13 mouse cellular contexts compared by ENCODE assay signal in genomic region chr17:25967652-25968051, GRCm38 (mm10). TPM values are rescaled to one million over a fixed set of nuclear protein-coding genes. Genes with fewer than 3 reads are reported as not detected.
DNase-seq lines count a peak whose midpoint lies in the region; ATAC-seq and TF ChIP-seq lines count a peak whose summit lies in the region.
"Had no signal": no experiment of that assay in that cellular context is flagged by ENCODE, and none has a peak within 500 bp of the region (broad histone marks: within the 10 kb centered on the region; RNA-seq: fewer than 3 reads in every experiment).

No protein-coding gene starts in this region.

- H3K4me2 ChIP-seq in liver, embryonic 11.5 days: no peak overlapping the region
- no peak overlapping the region for H3K4me2 ChIP-seq in liver, embryonic 14.5 days (ENCODE audit: low read depth)
- H3K4me2 ChIP-seq in forebrain, postnatal 0 days (ENCODE audit: low read depth): no peak overlapping the region

- ATAC-seq in liver, embryonic 11.5 days (replicated peaks; ENCODE audit: low FRiP score): no peak
- no peak for ATAC-seq in liver, embryonic 14.5 days (ENCODE audit: insufficient read depth)
- ATAC-seq in forebrain, postnatal 0 days: no peak
- ATAC-seq: Patski had no signal

- H3K36me3 ChIP-seq in liver, adult 2 months (ENCODE audit: control insufficient read depth, insufficient read depth, low read length): no peaks in the 10 kb centered on the region
- H3K36me3 ChIP-seq in liver, embryonic 11.5 days (ENCODE audit: control insufficient read depth, insufficient read depth, low read length): peaks cover 7% of the 10 kb centered on the region
- peaks cover 10% of the 10 kb centered on the region; the same call in 1 of the 2 replicates for H3K36me3 ChIP-seq in liver, embryonic 14.5 days (replicated peaks; ENCODE audit: control insufficient read depth, insufficient read depth, low read depth)
- H3K36me3 ChIP-seq in forebrain, postnatal 0 days (ENCODE audit: insufficient read depth): peaks cover 18% of the 10 kb centered on the region

- peaks cover 4% of the 10 kb centered on the region for H3K4me1 ChIP-seq in liver, adult 2 months (ENCODE audit: control insufficient read depth, insufficient read depth, low read length)
- peaks cover 10% of the 10 kb centered on the region for H3K4me1 ChIP-seq in liver, embryonic 11.5 days (replicated peaks; ENCODE audit: control insufficient read depth, insufficient read depth, low read length)
- peaks cover 22 to 23% of the 10 kb centered on the region in 2 experiments for H3K4me1 ChIP-seq in liver, embryonic 14.5 days (replicated peaks; ENCODE audit: control insufficient read depth in 2 of 2, insufficient read depth in 2 of 2, low read length in 1 of 2)
- no peaks in the 10 kb centered on the region for H3K4me1 ChIP-seq in forebrain, postnatal 0 days (ENCODE audit: insufficient read depth)
- H3K4me1 ChIP-seq: forebrain, embryonic 10.5 days had no signal

- intact Hi-C loops in heart, postnatal 36 days (cut with DNase I): no loop called here

- 22% methylated on average over 3 of the region's 3 CpGs for WGBS in liver, adult 2 months
- 69% methylated on average over 3 of the region's 3 CpGs for WGBS in liver, embryonic 11.5 days
- WGBS in liver, embryonic 14.5 days (ENCODE audit: insufficient replicate concordance): 50% methylated on average over 3 of the region's 3 CpGs
- WGBS in forebrain, postnatal 0 days: 54% methylated on average over 3 of the region's 3 CpGs

- no peak for TF ChIP-seq CTCF in liver, adult 2 months (IDR thresholded peaks at IDR 0.05; ENCODE audit: low read depth, low read length)
- no peak for TF ChIP-seq CTCF in liver, embryonic 14.5 days (IDR thresholded peaks at IDR 0.05; ENCODE audit: low read depth)
- TF ChIP-seq CTCF in forebrain, postnatal 0 days (IDR thresholded peaks at IDR 0.05; ENCODE audit: low read depth): no peak

- peaks cover 6% of the 10 kb centered on the region for H3K79me2 ChIP-seq in liver, adult 2 months (ENCODE audit: control insufficient read depth, insufficient read depth, low read length)

- no peaks in the 10 kb centered on the region for H3K9me3 ChIP-seq in liver, embryonic 11.5 days (ENCODE audit: control insufficient read depth, low read length)
- H3K9me3 ChIP-seq in liver, embryonic 14.5 days (ENCODE audit: control insufficient read depth, low read length): no peaks in the 10 kb centered on the region
- H3K9me3 ChIP-seq in forebrain, postnatal 0 days (ENCODE audit: low read length): no peaks in the 10 kb centered on the region
- H3K9me3 ChIP-seq: forebrain, embryonic 10.5 days had no signal

- no peak overlapping the region for H3K9ac ChIP-seq in liver, adult 2 months (ENCODE audit: low read depth, low read length)
- H3K9ac ChIP-seq in liver, embryonic 11.5 days (ENCODE audit: low read depth, low read length): no peak overlapping the region
- 0 out of 2 replicates have a peak overlapping the region, but pooled peaks have one; percentile 16 for H3K9ac ChIP-seq in liver, embryonic 14.5 days (replicated peaks)
- no peak overlapping the region for H3K9ac ChIP-seq in forebrain, postnatal 0 days

- H3K4me3 ChIP-seq in liver, adult 2 months (ENCODE audit: insufficient read depth, low read depth, low read length): no peak overlapping the region
- H3K4me3 ChIP-seq in liver, embryonic 11.5 days (ENCODE audit: low read depth, low read length): no peak overlapping the region
- no peak overlapping the region for H3K4me3 ChIP-seq in liver, embryonic 14.5 days (ENCODE audit: insufficient read depth in 1 of 2, low read depth in 2 of 2, low read length in 2 of 2)
- H3K4me3 ChIP-seq in forebrain, postnatal 0 days (ENCODE audit: low read depth, low read length): no peak overlapping the region
- H3K4me3 ChIP-seq: forebrain, embryonic 10.5 days had no signal

- TF ChIP-seq POLR2A in liver, adult 2 months (IDR thresholded peaks at IDR 0.05; ENCODE audit: extremely low read depth, insufficient read depth, low read length): no peak

- TF ChIP-seq EP300 in liver, embryonic 14.5 days (IDR thresholded peaks at IDR 0.05; ENCODE audit: low read depth): no peak

- no peaks in the 10 kb centered on the region for H3K27me3 ChIP-seq in liver, adult 2 months (ENCODE audit: control insufficient read depth, insufficient read depth, low read length)
- no peaks in the 10 kb centered on the region for H3K27me3 ChIP-seq in liver, embryonic 11.5 days (replicated peaks; ENCODE audit: control insufficient read depth, insufficient read depth, low read length)
- H3K27me3 ChIP-seq in liver, embryonic 14.5 days (ENCODE audit: control insufficient read depth, insufficient read depth, low read length): no peaks in the 10 kb centered on the region
- H3K27me3 ChIP-seq in forebrain, postnatal 0 days (ENCODE audit: insufficient read depth, low read length): no peaks in the 10 kb centered on the region
- H3K27me3 ChIP-seq: Patski had no signal

- peak; percentile 46 to 47 for DNase-seq in heart, adult 18-20 months
- DNase-seq in heart, postnatal 36 days: no peak
- DNase-seq in liver, adult 2 months (ENCODE audit: extremely low read depth, low read depth, low spot score): peak; percentile 61
- DNase-seq in liver, embryonic 11.5 days (ENCODE audit: low spot score): no peak
- peak; percentile 66 to 73 for DNase-seq in cerebellum, postnatal 10 days
- DNase-seq in liver, embryonic 14.5 days (ENCODE audit: low read depth in 3 of 3, low spot score in 3 of 3): no peak
- no peak for DNase-seq in adrenal gland, adult 18-20 months (ENCODE audit: low spot score in 2 of 2)
- no peak for DNase-seq in forebrain, postnatal 0 days
- DNase-seq: gastrocnemius, postnatal 10 days; thymus, postnatal 25 days had no signal

- no peak overlapping the region for H3K27ac ChIP-seq in liver, adult 2 months (replicated peaks; ENCODE audit: insufficient read depth, low read depth, low read length)
- no peak overlapping the region for H3K27ac ChIP-seq in liver, embryonic 11.5 days (ENCODE audit: low read depth, low read length)
- H3K27ac ChIP-seq in liver, embryonic 14.5 days: peak overlapping the region; percentile 38
- H3K27ac ChIP-seq in forebrain, postnatal 0 days (ENCODE audit: low read depth, low read length): no peak overlapping the region
- H3K27ac ChIP-seq: forebrain, embryonic 10.5 days had no signal

RNA-seq across cellular contexts. Expression of gene A930017K11Rik, which starts 15.3 kb away (rescaled TPM):
- under 1 TPM; 0.32 to 0.57 TPM for total RNA-seq in heart, adult 18-20 months (2021)
- under 1 TPM; 0.19 to 0.33 TPM for total RNA-seq in heart, postnatal 36 days (2021)
- total RNA-seq in liver, adult 2 months (2014; rRNA removed): not detected in 2 replicates
- polyA plus RNA-seq in liver, adult 2 months (2012; rRNA removed): not detected in 2 replicates
- 0.68 and 0.85 TPM in 2 replicates for polyA plus RNA-seq in liver, embryonic 11.5 days (2014; fragmentation: Nextera tagmentation; extraction: Ambion mirVana)
- 0.16 and 0.24 TPM in 2 replicates for polyA plus RNA-seq in liver, embryonic 14.5 days (2012; rRNA removed)
- polyA plus RNA-seq in liver, embryonic 14.5 days (2014; fragmentation: Nextera tagmentation; extraction: Ambion mirVana): 0.13 and 0.37 TPM in 2 replicates
- total RNA-seq in adrenal gland, adult 18-20 months (2021): not detected
- 0.10 TPM in 1 of 2 replicates, not detected in the other for total RNA-seq in forebrain, postnatal 0 days (2014; rRNA removed)
- 0.07 TPM in 1 of 2 replicates, not detected in the other for polyA plus RNA-seq in forebrain, postnatal 0 days (2015; fragmentation: Nextera tagmentation; extraction: Ambion mirVana)
- total RNA-seq: gastrocnemius, postnatal 10 days had no signal

RNA-seq across cellular contexts. Expression of gene Capn15, which starts 17.9 kb away (rescaled TPM):
- 1 to 10 TPM; 6.1 to 8.5 TPM for total RNA-seq in heart, adult 18-20 months (2021)
- 1 to 10 TPM; 7.2 TPM for total RNA-seq in heart, postnatal 36 days (2021)
- 1.8 and 3.0 TPM in 2 replicates for total RNA-seq in liver, adult 2 months (2014; rRNA removed)
- polyA plus RNA-seq in liver, adult 2 months (2012; rRNA removed): 16.8 and 23.3 TPM in 2 replicates
- polyA plus RNA-seq in liver, embryonic 11.5 days (2014; fragmentation: Nextera tagmentation; extraction: Ambion mirVana): 23.0 and 27.4 TPM in 2 replicates
- 7.7 and 9.0 TPM in 2 replicates for polyA plus RNA-seq in liver, embryonic 14.5 days (2012; rRNA removed)
- 8.3 and 11.8 TPM in 2 replicates for polyA plus RNA-seq in liver, embryonic 14.5 days (2014; fragmentation: Nextera tagmentation; extraction: Ambion mirVana)
- 10 to 100 TPM; 22.6 to 24.4 TPM for total RNA-seq in adrenal gland, adult 18-20 months (2021)
- total RNA-seq in forebrain, postnatal 0 days (2014; rRNA removed): 24.7 and 24.9 TPM in 2 replicates
- 11.4 and 15.2 TPM in 2 replicates for polyA plus RNA-seq in forebrain, postnatal 0 days (2015; fragmentation: Nextera tagmentation; extraction: Ambion mirVana)

RNA-seq across cellular contexts. Expression of gene Nhlrc4, which starts 22.9 kb away (rescaled TPM):
- under 1 TPM in 1 of 2 experiments, not detected in 1; 0.21 TPM for total RNA-seq in heart, adult 18-20 months (2021)
- total RNA-seq in heart, postnatal 36 days (2021): under 1 TPM in 1 of 2 experiments, not detected in 1; 0.19 TPM
- total RNA-seq in liver, adult 2 months (2014; rRNA removed): 1.2 TPM in 1 of 2 replicates, not detected in the other
- 0.04 TPM in 1 of 2 replicates, not detected in the other for polyA plus RNA-seq in liver, adult 2 months (2012; rRNA removed)
- polyA plus RNA-seq in liver, embryonic 11.5 days (2014; fragmentation: Nextera tagmentation; extraction: Ambion mirVana): 0.85 and 1.4 TPM in 2 replicates
- polyA plus RNA-seq in liver, embryonic 14.5 days (2012; rRNA removed): 4.3 and 8.9 TPM in 2 replicates
- polyA plus RNA-seq in liver, embryonic 14.5 days (2014; fragmentation: Nextera tagmentation; extraction: Ambion mirVana): 1.9 and 4.6 TPM in 2 replicates
- total RNA-seq in adrenal gland, adult 18-20 months (2021): not detected
- not detected in 2 replicates for total RNA-seq in forebrain, postnatal 0 days (2014; rRNA removed)
- polyA plus RNA-seq in forebrain, postnatal 0 days (2015; fragmentation: Nextera tagmentation; extraction: Ambion mirVana): 0.44 TPM in 1 of 2 replicates, not detected in the other
- total RNA-seq: gastrocnemius, postnatal 10 days; megakaryocyte-erythroid progenitor cell, adult 5-6 weeks had no signal

RNA-seq across cellular contexts. Expression of gene Pigq, which starts 22.9 kb away (rescaled TPM):
- 10 to 100 TPM; 37.8 to 43.4 TPM for total RNA-seq in heart, adult 18-20 months (2021)
- 10 to 100 TPM; 45.6 to 48.2 TPM for total RNA-seq in heart, postnatal 36 days (2021)
- total RNA-seq in liver, adult 2 months (2014; rRNA removed): 11.5 and 16.0 TPM in 2 replicates
- polyA plus RNA-seq in liver, adult 2 months (2012; rRNA removed): 51.6 and 52.5 TPM in 2 replicates
- polyA plus RNA-seq in liver, embryonic 11.5 days (2014; fragmentation: Nextera tagmentation; extraction: Ambion mirVana): 137 and 139 TPM in 2 replicates
- polyA plus RNA-seq in liver, embryonic 14.5 days (2012; rRNA removed): 270 and 414 TPM in 2 replicates
- 170 and 186 TPM in 2 replicates for polyA plus RNA-seq in liver, embryonic 14.5 days (2014; fragmentation: Nextera tagmentation; extraction: Ambion mirVana)
- total RNA-seq in adrenal gland, adult 18-20 months (2021): 100 to 1,000 TPM; 110 to 111 TPM
- 42.2 and 50.6 TPM in 2 replicates for total RNA-seq in forebrain, postnatal 0 days (2014; rRNA removed)
- polyA plus RNA-seq in forebrain, postnatal 0 days (2015; fragmentation: Nextera tagmentation; extraction: Ambion mirVana): 58.1 and 63.7 TPM in 2 replicates

RNA-seq across cellular contexts. Expression of gene Rab40c, which starts 48.1 kb away (rescaled TPM):
- total RNA-seq in heart, adult 18-20 months (2021): 10 to 100 TPM; 14.5 to 15.3 TPM
- total RNA-seq in heart, postnatal 36 days (2021): 10 to 100 TPM; 18.4 to 21.2 TPM
- 6.1 and 7.2 TPM in 2 replicates for total RNA-seq in liver, adult 2 months (2014; rRNA removed)
- polyA plus RNA-seq in liver, adult 2 months (2012; rRNA removed): 22.8 and 24.1 TPM in 2 replicates
- 9.9 and 10.7 TPM in 2 replicates for polyA plus RNA-seq in liver, embryonic 11.5 days (2014; fragmentation: Nextera tagmentation; extraction: Ambion mirVana)
- polyA plus RNA-seq in liver, embryonic 14.5 days (2012; rRNA removed): 6.4 and 7.8 TPM in 2 replicates
- 3.4 and 3.8 TPM in 2 replicates for polyA plus RNA-seq in liver, embryonic 14.5 days (2014; fragmentation: Nextera tagmentation; extraction: Ambion mirVana)
- 10 to 100 TPM; 20.6 to 32.6 TPM for total RNA-seq in adrenal gland, adult 18-20 months (2021)
- total RNA-seq in forebrain, postnatal 0 days (2014; rRNA removed): 30.9 and 31.4 TPM in 2 replicates
- polyA plus RNA-seq in forebrain, postnatal 0 days (2015; fragmentation: Nextera tagmentation; extraction: Ambion mirVana): 40.3 and 46.1 TPM in 2 replicates

Comparison
In these comparisons a context has a peak if more than half of its experiments do, and no peak if none do; other contexts are left out.
1. DNase-seq: peak in heart, adult 18-20 months (2 of 2), liver, adult 2 months (single experiment) and cerebellum, postnatal 10 days (2 of 2); none in heart, postnatal 36 days (0 of 2), liver, embryonic 11.5 days (single experiment), liver, embryonic 14.5 days (0 of 3), adrenal gland, adult 18-20 months (0 of 2) and forebrain, postnatal 0 days (single experiment).